Mouse (Mus musculus) leukemia stem cell, adult 10-12 weeks (primary cell): Measurements from ENCODE around the gene Rpf1. TPM values are rescaled to one million over a fixed set of nuclear protein-coding genes. Genes with fewer than 3 reads are reported as not detected.

Experiments used
- polyA plus RNA-seq: library from polyadenylated mRNA; stranded (reverse); fragments of >175 nt; gene quantifications from 2 replicates; pipeline ENCODE4 v1.2.3, GENCODE M21; 2012; ENCODE audit warnings: low replicate concordance

Rpf1 gene
- 10.2 and 13.3 TPM in 2 replicates for polyA plus RNA-seq

DNA sequence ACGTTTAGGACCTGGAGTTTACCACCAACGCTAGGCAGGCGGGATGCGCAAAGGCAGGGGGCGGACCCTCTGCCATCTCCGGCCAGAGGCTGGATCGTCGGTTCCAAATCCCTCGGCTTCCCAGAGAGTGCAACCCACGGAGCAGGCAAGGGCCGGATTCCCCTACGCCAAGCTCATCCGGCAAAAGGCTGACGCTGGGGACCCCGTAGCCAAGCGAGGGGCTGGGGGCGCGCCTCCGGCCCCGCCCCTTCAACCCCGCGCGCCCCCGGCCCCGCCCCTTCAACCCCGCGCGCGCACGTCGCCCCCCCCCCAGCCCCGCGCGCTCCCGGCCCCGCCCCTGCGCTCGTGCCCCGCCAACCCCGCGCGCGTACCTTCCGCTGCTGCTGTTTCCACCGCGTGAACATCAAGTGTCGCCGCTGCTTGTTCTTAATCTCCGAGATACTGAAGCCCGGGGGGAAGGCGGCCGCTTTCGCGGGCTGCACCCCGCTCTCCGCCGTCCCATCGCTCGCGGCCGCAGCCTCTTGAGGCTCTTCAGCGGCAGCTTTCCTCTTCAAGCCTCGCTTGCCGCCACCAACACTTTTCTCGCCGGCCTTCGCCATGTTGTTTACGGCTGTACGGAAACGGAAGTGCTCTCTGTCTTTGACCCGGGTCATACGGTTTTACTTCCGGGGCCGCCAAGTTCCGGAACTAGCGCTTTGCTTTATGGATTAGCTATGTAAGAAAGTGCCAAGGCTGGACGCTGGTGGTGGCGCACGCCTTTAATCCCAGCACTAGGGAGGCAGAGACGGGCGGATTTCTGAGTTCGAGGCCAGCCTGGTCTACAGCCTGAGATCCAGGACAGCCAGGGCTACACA is at the start of gene Rpf1:
Gene Rpf1 (minus strand): TSS at position 632 of the 854 bp plus-strand sequence.

GRCm38 (mm10) chr3:146570148-146570782 is 49.0 kb upstream of the Rpf1 start, which contains the start of gene Uox:
TSS of gene Uox (plus strand) at chr3:146570426.

GRCm38 (mm10) chr3:146499431-146500002 is 21.7 kb downstream of the Rpf1 start, which contains the start of the genes Spata1 and Gng5:
TSS of gene Spata1 (minus strand) at chr3:146499753.
TSS of gene Gng5 (plus strand) at chr3:146499807.

Other genes starting within 250 kb of the Rpf1 start
- gene Ssx2ip, start 116.8 kb downstream of the Rpf1 start, polyA plus RNA-seq: 8.4 and 11.3 TPM in 2 replicates
- gene Ctbs, start 71.6 kb downstream of the Rpf1 start, polyA plus RNA-seq: 7.8 and 18.0 TPM in 2 replicates
- gene Spata1, start 21.7 kb downstream of the Rpf1 start, polyA plus RNA-seq: 0.09 and 0.55 TPM in 2 replicates
- gene Gng5, start 21.6 kb downstream of the Rpf1 start, polyA plus RNA-seq: 48.5 and 59.4 TPM in 2 replicates
- gene Uox, start 49.0 kb upstream of the Rpf1 start, polyA plus RNA-seq: 0.08 TPM in 1 of 2 replicates, not detected in the other
- not detected in 2 replicates for gene Dnase2b, start 94.2 kb upstream of the Rpf1 start, polyA plus RNA-seq
- not detected in 2 replicates for gene 4930503B20Rik, start 129.9 kb upstream of the Rpf1 start, polyA plus RNA-seq
- gene Samd13, start 164.2 kb upstream of the Rpf1 start, polyA plus RNA-seq: not detected in 2 replicates